Mouse (Mus musculus) lung, postnatal 36 days (tissue): ENCODE measurements at regions not wholly inside any gene's neighbourhood (a gene's known extent, or its start where the extent isn't known, plus 50 kb on each side); places are given as distances from the start of the nearest gene placed in this dataset.
A peak's percentile ranks its signal among the peaks of the same experiment; 100 is the strongest.

Experiments
- DNase-seq: peaks from one replicate; pipeline ENCODE4 v3.0.0; 2022; ENCODE audit warnings: mixed read lengths

DNA sequence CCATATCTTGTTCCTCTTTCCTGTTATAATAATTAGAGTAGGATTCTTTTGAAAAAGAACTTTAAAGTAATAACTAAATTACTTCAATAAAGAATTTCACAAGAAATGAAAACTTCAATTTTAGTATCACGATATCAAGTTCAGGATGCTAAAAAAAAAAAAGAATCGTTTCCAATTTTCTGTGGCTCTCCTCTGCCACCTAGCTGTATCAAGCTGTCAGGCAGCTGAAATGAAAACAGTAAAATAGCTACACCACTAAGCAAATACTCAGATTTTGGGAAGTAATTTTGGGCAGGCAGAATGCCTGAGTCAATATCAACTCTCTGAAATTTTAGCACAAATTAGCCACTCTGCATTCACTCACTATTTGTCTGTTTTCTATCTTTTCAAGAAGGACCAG is 694.5 kb upstream of the Arrdc3 start:
- no peak for DNase-seq

DNA sequence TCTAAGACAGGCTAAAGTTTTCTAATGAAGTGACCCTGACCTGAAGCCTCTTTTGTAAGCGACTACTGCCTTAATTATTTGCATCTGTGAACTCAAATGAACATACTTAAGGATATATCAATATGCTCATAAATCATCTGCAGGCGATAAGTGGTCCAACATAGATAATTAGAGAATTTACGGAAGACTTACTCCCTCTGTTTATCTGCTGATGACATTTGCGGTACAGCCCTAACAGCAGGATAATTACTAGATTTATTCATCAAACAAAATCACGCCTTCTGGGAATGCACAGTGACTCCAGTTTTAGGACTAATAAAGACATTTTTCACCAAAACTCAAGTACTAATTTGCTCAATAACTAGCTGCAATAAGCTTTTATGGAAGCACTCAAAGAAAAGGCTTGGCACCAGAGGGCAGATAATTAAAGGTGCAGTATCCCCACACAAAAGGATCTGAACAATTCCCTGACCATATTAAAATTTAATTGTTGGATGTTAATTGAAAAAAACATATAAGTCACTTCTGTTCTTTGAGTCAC is 688.0 kb upstream of the Arrdc3 start:
- no peak for DNase-seq

DNA sequence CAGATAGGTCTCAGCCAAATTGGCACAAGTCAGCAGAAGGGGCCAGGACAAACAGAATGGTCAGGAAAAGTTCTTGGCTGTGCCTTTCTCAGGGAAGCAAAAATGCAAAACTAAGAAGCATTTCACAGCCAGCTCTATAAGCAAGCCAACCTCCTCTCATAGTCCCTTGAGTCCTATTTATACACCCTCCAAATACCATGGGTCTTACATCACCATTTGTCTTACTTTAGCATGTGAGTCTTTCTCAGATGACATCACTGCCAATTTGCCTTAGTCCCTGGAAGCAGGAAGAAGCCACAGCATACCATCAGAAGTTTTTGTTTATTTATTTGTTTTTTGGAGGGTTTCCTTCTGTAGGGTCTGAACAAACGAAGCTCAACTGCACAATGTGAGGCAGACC is 659.1 kb upstream of the Arrdc3 start:
- no peak for DNase-seq

DNA sequence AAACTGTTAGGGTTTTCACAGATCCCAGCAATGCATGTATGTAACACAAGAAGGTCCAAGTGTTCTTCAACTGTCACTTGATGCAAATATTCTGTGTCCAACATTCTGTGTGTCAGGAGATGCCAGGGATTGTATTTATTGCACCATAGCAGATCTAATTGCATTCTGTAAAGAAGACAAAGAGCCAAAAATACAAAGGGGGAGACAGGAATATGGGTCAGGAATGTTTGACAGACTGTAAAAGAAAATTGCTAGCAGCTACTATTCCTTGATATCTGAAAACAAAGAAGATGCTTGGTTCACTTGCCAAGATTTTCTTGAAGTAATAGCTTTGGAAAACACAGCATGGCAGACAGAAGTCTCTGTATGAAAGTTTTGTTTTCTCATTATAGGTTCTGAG is 651.8 kb upstream of the Arrdc3 start:
- no peak for DNase-seq

DNA sequence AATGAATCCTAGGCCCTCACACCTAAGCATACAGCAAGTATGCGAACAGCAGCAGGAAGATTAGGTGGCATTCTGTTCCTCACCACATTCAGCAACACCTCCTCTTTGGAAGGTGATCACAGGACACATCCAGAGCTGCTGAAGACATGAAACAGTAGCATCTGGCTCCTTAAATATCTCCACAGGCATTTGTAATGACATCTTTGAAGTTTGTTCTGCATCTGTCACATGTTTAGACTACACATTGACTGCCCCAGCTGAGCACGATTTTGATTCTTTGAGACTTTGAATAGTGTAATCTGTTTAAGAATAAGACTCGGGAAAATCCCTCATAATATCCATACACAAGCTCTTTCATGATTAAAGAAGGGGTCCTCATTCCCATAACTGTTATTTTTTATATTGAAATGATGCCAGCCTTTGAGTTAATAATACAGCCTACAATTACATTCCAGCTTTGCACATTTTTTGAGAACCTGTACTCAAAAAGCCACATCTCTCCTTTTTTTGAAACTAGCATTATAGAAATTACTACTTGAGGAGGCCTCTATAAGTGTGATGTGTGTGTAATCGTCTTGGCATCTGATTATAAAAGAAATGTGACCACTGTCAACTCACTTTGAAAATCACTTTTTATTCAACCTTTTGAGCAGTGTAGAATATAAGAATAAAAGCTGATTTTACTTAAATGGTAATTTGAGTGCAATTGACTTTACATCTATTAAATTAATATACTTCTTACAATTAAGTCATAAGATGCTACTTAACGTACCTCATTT is 647.7 kb upstream of the Arrdc3 start:
- no peak for DNase-seq

DNA sequence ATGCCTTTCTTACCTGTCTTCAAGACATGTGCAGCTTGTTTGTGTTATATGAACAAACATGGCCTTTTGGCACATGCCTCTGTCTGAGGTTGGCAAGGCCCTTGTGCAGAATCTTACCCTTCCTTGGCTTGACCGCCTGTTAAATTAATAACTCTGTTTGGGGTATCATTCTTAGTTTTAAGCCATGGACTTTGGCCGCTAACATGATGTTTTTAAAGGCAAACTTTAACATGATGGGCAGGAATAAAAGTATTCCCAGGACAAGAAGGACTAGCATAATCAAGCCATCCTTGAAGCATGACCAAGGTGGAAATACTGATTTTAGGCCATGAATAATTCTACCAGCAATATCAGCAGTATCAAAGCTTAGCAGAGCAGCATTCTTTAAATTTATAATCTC is 620.4 kb upstream of the Arrdc3 start:
- no peak for DNase-seq

DNA sequence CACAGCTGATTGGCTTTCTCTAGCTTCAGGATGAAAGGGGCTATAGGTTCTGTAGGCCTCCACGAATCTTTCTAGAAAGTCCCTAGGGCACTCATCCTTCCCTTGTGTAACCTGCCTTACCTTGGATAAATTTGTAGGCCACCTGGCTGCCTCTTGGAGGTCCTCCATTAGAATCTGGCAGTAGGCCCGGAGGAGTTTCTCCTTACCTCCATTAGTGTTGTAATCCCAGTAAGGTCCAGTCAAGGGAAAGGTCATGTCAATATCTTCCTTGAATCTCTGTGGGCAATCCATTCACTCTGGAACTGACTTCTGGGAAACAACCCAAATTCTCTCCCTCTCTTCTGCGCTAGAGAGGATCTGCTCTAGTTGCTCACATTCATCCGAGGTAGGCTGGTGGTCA is 616.1 kb upstream of the Arrdc3 start:
- DNase-seq, result no peak

DNA sequence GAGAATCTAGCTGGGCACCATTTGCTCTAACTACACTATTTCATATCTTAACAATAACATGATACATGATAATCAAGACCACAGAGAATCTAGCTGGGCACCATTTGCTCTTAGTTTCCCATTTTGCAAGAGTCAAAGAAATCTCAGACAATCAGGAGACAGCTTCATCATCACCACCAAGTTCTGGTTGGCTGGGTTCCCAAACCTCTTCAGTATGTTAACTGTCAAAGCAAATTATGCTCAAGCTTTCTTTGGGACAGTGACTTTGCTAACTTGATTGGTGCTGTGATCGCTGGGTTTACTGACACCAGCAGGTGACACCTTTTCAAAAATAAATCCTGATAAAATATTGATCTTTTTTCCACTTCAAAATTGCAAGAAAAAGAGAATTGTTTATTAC is 609.2 kb upstream of the Arrdc3 start:
- DNase-seq, result no peak

DNA sequence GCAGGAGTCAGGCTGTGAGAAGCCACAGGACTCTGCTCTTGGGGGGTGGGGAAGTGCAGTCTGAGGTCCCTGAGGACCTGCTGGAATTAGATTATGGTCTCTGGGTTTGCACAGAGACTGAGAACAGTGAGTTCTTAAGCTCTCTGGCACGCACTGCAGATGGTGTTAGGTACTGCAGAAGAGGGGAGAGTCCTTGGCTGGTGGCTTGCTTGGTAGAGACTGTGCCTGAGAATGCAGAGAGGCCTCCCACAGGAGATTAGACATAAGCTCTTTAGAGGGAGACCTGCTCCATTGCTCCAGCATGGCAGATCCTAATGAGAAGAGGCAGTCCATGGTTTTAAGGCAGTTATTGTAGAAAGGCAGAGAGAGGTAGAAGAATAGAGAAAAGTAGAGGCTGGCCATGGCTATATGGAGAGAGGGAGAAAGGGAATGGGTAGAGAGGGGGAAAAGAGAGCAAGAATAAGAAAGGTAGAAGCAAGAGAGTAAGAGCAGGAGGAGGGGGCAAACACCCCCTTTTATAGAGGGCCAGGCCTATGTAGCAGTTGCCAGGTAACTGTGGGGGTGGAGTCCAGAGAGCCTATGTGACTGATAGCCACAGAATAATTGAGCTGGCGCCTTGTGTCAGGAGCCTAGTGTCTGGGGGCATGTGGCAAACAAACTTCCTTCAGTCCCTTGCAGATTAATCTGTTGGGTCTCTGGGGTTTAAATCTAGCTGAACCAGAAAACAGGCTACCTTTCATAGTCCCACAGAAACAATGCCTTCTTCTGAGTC is 591.3 kb upstream of the Arrdc3 start:
- DNase-seq, result no peak

DNA sequence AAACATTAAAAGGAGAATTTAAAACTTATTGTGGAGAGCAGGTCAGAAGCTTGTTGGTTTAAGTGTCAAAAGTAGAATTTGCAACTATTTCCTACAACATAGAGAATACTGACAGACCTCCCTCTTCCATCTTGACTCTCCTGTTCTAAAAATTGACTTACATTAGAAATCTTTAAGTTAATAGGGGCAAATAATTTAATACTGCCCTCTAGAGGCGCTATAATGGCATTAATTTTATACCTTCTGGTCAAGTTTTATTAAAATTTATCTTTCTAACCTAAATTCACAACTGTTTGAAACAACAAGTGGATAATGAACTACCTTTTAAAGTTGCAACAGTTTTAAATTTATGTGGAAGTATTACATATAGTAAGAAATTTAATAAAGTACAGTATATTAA is 587.5 kb upstream of the Arrdc3 start:
- no peak for DNase-seq

DNA sequence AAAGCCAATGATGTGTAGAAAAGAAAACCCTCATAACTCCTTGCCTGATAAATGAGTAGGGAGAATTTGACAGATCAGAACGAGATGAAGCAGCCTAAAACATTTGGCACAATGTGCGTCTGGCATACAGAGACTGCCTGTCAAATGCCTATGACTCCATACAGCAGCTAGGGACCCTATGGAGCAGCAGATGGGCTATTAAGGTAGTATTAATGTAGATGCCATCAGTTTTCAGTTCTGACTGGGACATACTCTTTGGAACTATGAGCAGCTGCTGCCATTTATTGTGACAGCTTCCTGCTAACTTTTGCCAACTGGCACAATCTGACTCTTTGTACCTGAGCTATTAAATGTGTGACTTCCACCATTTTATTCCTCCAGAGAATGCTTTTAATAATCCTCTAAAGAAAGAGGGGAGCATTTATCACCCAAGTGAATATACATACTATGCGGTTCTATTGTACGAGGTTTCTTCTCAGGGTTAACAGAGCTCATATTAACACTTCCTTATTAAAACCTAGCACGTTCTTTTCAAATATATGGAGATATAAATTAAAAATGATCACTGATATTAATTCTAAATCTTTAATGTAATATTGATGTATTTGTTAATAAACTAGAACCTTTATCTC is 549.0 kb upstream of the Arrdc3 start:
- DNase-seq, result no peak

DNA sequence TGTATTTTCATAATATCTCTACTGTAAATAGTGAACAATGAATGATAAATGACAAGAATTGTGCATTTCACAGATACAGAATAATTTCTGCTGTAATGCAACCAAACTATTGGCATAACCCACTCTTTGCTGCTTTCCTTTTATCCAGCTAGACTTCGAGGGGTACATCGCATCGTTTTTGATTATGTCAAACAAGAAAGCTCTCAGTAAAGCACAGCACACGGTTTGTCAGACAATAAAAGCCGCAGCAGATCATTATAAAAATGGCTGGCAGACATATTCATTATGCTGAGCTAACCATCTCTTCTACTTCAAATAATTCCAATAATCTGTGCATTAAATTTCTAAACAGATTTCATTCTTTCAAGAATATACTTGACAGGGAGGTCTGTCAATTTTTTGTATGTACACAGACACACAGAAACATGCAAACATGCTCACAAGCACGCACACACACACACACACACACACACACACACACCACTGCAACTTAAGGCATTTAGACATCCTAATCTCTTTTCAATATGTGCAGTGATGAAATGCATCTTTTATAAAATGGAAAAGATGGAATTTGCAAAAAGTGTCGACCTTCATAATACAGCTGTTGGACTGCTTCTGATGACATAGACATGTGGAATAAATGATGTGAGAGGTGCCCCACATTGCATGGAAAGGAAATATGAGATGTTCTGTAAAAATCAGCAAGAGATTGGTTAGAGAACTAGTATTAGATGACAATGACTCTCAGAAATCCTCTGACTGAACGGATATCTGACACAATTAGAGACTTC is 548.1 kb upstream of the Arrdc3 start:
- DNase-seq, result peak; percentile 5

DNA sequence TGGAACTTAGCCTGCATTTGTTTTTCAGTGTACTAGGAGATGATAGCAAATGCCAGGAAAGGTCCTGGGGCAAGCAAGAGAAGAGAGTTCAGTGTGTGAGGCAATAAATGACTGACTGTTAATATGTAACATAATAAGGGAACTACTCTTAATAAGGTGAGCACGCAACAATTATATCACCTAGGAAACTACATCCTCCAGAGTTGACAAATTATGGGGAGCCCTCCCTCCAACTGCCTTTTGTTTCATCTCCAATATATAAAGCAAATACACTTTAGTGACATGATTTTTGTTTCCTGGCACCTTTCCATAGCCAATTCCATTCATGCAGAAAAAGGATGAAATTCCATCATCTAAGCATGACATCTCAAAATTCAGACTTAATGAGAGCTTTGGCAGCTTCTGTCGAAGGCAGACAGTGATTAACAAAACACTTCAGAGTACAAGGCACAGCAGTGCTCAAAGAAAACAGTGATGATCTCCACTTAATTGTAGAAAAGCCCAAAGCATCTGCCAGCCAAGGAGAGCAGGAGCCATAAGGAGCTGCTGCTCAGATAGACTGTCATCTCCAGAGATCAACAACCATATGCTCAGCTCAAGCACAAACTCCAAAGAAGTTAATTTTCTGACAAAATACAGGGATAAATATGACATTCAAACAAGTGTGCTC is 536.1 kb upstream of the Arrdc3 start:
- DNase-seq, result no peak

DNA sequence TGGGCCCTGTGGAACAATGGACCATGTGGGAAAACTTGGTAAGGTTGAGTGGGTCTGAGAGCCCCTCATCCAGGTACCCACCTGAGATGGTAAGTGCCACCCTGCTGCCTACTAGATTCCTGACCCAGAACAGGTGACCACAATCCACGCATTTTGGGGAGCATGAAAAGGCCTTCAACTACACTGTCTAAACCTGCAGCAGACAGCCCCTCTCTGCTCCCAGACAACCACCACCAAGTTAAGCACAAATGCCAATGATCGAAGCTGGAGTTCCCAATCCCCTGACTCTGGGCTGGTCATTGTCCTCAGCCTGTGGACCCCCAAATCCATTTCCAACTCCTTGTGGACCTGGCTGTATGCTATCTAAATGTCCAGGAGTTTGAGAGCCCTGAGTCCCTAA is 517.2 kb upstream of the Arrdc3 start:
- no peak for DNase-seq

DNA sequence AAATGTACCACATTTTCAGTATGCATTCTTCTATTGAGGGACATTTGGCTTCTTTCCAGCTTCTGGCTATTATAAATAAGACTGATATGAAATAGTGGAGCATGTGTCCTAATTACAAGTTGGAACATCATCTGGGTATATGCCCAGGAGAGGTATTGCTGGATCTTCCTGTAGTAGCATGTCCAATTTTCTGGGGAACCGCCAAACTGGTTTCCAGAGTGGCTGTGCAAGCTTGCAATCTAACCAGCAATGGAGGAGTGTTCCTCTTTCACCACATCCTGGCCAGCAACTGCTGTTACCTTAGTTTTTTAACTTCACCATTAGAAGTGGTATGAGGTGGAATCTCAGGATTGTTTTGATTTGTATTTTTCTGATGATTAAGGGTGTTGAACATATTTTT is 512.7 kb upstream of the Arrdc3 start:
- DNase-seq, result no peak

DNA sequence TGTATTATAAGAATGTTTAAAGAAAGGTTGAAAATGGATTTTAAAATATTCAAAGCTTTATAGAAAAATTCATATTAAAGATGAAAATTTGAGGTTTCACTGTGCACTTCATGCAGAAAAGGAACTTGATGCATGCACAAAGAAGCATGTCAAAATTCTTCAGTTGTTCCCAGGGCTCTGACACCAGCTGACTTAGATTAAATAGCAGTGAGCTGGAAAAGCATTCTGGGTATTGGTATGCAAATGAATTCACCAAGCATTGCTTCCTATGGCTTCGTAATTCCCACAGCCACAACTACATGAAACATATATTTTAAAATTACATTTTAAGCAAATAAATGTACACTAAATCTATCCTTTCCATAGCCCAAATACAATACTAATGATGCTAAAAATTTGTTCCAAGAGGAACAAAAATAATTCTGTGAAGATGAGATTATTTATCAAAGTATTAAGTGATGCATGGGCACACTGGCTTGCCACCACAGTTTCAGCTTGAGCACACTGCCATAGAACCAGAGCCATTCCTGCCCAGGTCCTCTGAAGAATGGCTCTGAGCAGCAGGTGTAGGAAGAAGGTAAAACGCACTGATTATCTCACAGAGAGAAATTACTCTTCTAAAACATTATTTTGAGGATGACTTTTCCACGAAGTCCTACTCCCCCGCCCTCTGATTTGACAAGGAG is 501.8 kb upstream of the Arrdc3 start:
- no peak for DNase-seq

DNA sequence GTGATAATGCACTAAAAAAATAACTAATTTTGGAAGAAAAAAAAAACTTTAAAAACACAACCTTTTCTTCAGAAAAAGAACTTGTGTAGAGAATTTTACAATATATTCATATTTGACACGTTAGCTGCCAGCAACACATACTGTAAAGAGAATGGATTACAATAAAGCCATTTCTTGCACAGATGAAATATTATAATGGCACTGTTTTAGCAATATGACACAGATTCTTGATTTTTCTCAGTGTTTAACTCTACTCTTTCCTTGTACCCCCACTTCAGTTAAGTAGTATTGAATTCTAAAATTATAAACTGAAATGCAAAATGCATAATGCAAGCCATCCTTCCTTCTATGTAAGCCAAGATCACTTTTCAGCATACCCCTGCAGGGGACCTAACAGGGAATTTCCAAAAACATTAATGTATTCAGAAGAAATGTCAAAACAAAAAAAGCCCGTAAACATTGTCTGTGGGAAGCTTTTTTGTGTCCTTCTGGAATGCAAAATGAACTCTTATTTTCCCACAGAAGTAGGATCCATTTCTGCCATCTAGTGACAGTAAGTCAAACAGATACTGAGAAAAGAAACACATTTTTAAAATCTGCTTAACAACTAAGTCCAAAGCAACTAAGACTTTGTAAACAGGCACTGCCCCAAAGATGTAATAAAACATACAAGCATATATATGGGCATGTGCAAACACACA is 501.1 kb upstream of the Arrdc3 start:
- no peak for DNase-seq

DNA sequence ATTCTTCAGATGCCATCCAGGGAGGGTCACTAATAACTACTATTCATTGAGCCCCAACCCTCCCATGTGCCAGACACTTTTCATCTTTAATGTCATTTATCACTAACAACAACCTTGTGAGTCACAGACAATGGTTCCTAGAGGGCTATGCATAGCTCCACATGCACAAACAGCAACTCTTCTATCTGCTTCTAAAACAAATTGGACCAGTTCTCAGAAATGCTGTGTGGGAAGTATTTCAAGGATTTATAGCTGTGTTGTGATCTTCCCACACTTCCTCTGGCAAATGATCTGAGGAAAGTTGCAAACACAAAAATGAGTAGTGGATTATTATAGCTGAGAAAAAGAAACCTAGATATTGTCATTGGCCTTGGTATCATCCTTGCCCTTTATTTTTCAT is 474.3 kb upstream of the Arrdc3 start:
- DNase-seq, result no peak

DNA sequence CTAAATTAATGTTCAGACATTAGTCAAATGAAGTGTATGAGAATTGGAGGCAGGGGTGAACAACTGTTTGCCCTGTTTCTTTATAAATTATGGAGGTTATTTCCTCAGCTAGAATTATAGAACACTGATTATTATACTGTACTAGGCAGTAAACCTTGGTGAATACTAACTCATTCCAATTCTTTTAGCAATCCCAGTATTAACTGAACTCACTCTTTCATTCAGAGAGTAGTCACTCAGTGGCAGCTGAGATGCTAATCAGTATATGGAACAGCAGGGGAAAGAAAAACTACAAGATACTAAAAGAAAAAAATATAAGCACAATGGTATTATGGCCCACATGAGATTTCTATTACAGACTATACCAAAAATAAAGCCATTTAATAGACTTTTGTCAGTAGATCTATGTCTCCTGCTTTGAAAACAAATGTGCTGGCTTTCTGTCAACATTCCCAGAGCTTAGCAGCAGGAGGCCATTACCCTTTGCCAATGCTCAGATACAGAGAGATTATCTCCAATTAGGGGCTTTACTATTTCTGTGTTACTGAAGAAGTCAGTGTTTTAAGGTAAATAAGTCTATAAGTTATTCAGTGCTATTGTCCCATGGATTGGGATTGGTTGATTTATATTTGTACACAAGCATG is 473.3 kb upstream of the Arrdc3 start:
- no peak for DNase-seq

DNA sequence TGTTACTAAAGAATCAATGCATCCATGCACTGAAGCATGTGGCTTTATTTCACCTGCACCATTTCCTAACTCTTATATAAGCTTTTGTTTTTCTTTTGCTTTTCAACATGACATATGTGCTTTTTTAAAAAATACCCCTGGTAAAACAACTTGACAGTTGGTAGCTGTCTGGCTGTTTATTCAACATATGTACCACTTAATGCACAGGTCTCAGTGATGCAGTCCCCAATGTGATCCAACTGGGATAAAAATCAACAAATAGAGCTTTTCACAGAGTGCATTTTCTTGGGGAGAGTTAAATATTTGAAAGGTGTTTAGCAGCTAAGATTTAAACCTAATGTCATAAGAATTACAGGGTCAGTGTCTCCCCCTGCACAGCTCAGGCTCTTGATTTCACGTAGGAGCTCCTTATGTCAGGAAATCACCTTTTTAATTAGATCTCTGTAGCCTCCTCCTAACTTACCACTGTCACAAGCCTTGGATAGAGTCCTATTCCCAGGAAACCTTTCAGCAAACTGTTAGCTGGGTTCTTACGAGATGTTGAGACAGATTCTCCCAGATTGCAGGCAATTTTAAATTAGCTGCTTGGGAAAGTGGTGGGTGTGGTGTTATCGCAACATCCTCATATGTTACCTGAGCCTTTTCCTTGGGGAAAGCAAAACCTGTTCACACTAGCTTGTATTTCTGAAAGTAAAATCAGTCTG is 464.6 kb upstream of the Arrdc3 start:
- no peak for DNase-seq
